Mouse (Mus musculus) neural tube, embryonic 12.5 days (tissue): ENCODE measurements around the gene Pnkp. TPM values are rescaled to one million over a fixed set of nuclear protein-coding genes. Genes with fewer than 3 reads are reported as not detected.

ENCODE experiments used
- ATAC-seq: fragments of 200-750 bp; cut with Nextera tagmentation; 2 replicates; pipeline ENCODE4 v1.8.0; 2017; ENCODE audit warnings: low read depth, mild to moderate bottlenecking, moderate TSS enrichment, moderate library complexity; ENCODE audit not compliant: low FRiP score
- H3K27ac ChIP-seq: fragments of 300-500 bp; sonication (generic); 2 replicates; pipeline ENCODE4 v1.5.1; 2016
- H3K27me3 ChIP-seq: fragments of 300-500 bp; sonication (generic); replicated peaks from 2 replicates; pipeline ENCODE4 v1.6.1; 2016; ENCODE audit warnings: mild to moderate bottlenecking
- H3K36me3 ChIP-seq: fragments of 300-500 bp; sonication (generic); 2 replicates; pipeline ENCODE4 v1.6.1; 2016; ENCODE audit warnings: mild to moderate bottlenecking
- H3K4me1 ChIP-seq: fragments of 300-500 bp; sonication (generic); 2 replicates; pipeline ENCODE4 v1.6.1; 2016
- H3K4me2 ChIP-seq: fragments of 300-500 bp; sonication (generic); replicated peaks from 2 replicates; pipeline ENCODE4 v1.6.1; 2016; ENCODE audit warnings: mild to moderate bottlenecking
- H3K4me3 ChIP-seq: fragments of 300-500 bp; sonication (generic); 2 replicates; pipeline ENCODE4 v1.5.1; 2016
- H3K9ac ChIP-seq: fragments of 300-500 bp; sonication (generic); 2 replicates; pipeline ENCODE4 v1.6.1; 2016; ENCODE audit warnings: mild to moderate bottlenecking
- H3K9me3 ChIP-seq: fragments of 300-500 bp; sonication (generic); 2 replicates; pipeline ENCODE4 v1.6.1; 2016; ENCODE audit warnings: mild to moderate bottlenecking
- WGBS: fragments of 180-500 bp; shearing (Covaris S2); methylation state at CpG from one replicate; pipeline ENCODE4 v1.1.7; 2016; 5-methylcytosine and 5-hydroxymethylcytosine counted together
- polyA plus RNA-seq: library from polyadenylated mRNA; unstranded; fragments of >200 nt; fragmentation: Nextera tagmentation; extraction: Ambion mirVana; gene quantifications from 2 replicates; pipeline ENCODE4 v1.2.1, GENCODE M21; 2016

Gene Pnkp
- polyA plus RNA-seq, 1 experiment from 2014 or later, result 39.3 TPM

GRCm38 (mm10) chr7:44888256-44889105, 31.5 kb downstream of the Pnkp start:
- Histone ChIP-seq H3K9ac (0 out of 2 replicates have a peak overlapping the region, but pooled peaks have one; percentile 21), H3K4me3 (no peak overlapping the region), H3K4me2 (no peak overlapping the region), H3K27ac (no peak overlapping the region), H3K36me3 (peaks cover 60% of the 10 kb centered on the region), H3K9me3 (no peaks in the 10 kb centered on the region), H3K27me3 (no peaks in the 10 kb centered on the region), H3K4me1 (peaks cover 35% of the 10 kb centered on the region)
- WGBS, result 92% methylated on average over 13 of the region's 13 CpGs
- ATAC-seq, result no peak

- Histone ChIP-seq H3K27ac (no peak overlapping the region), H3K9ac (no peak overlapping the region), H3K4me1 (peaks cover 47% of the 10 kb centered on the region), H3K9me3 (no peaks in the 10 kb centered on the region), H3K36me3 (peaks cover 46% of the 10 kb centered on the region), H3K4me3 (no peak overlapping the region), H3K4me2 (peak overlapping the region; percentile 75), H3K27me3 (no peaks in the 10 kb centered on the region)
- WGBS, result 89% methylated on average over 7 of the region's 7 CpGs
- no peak for ATAC-seq
Measured at GRCm38 (mm10) chr7:44890180-44890579, 33.2 kb downstream of the Pnkp start.

- no peak overlapping the region for H3K27ac ChIP-seq
Measured at GRCm38 (mm10) chr7:44890737-44891136, 33.8 kb downstream of the Pnkp start.

GRCm38 (mm10) chr7:44891611-44892010, 34.7 kb downstream of the Pnkp start:
- peak overlapping the region; percentile 75 for H3K4me2 ChIP-seq
- peak overlapping the region; percentile 79 for H3K4me3 ChIP-seq
- no peaks in the 10 kb centered on the region for H3K9me3 ChIP-seq
- H3K4me1 ChIP-seq, result peaks cover 54% of the 10 kb centered on the region
- ATAC-seq, result no peak
- peaks cover 35% of the 10 kb centered on the region for H3K36me3 ChIP-seq
- whole genome bisulfite sequencing, result 24% methylated on average over 6 of the region's 6 CpGs
- H3K27ac ChIP-seq, result 0 out of 2 replicates have a peak overlapping the region, but pooled peaks have one; percentile 75
- no peaks in the 10 kb centered on the region for H3K27me3 ChIP-seq
- peak overlapping the region; percentile 90 for H3K9ac ChIP-seq

More at GRCm38 (mm10) chr7:44890737-44891136, 33.8 kb downstream of the Pnkp start:
- WGBS, result 87% methylated on average over 4 of the region's 4 CpGs
- ATAC-seq, result no peak
- Histone ChIP-seq H3K4me3 (peak overlapping the region; percentile 79), H3K27me3 (no peaks in the 10 kb centered on the region), H3K36me3 (peaks cover 40% of the 10 kb centered on the region), H3K9ac (peak overlapping the region; percentile 90), H3K9me3 (no peaks in the 10 kb centered on the region), H3K4me2 (peak overlapping the region; percentile 75), H3K4me1 (peaks cover 49% of the 10 kb centered on the region)

- Histone ChIP-seq H3K27ac (peak within 1 kb of the TSS; percentile 75), H3K27me3 (no peaks in the 10 kb centered on the region)
- WGBS, result under 1% methylated on average over 56 of the region's 56 CpGs
Measured at GRCm38 (mm10) chr7:44892276-44892921, 35.5 kb downstream of the Pnkp start, which contains the start of gene Med25. TSS of gene Med25 (minus strand) at chr7:44892712.

GRCm38 (mm10) chr7:44893197-44893596, 36.3 kb downstream of the Pnkp start:
- Histone ChIP-seq H3K27me3 (no peaks in the 10 kb centered on the region), H3K4me2 (peak overlapping the region; percentile 75), H3K4me1 (peaks cover 66% of the 10 kb centered on the region), H3K27ac (peak overlapping the region; percentile 50; the same call in 1 of the 2 replicates), H3K9me3 (no peaks in the 10 kb centered on the region), H3K36me3 (peaks cover 23% of the 10 kb centered on the region), H3K9ac (peak overlapping the region; percentile 26; the same call in 1 of the 2 replicates), H3K4me3 (no peak overlapping the region)
- no peak for ATAC-seq
- 16% methylated on average over 8 of the region's 8 CpGs for whole genome bisulfite sequencing

More at GRCm38 (mm10) chr7:44892276-44892921, 35.5 kb downstream of the Pnkp start, which contains the start of gene Med25:
- no peaks in the 10 kb centered on the region for H3K9me3 ChIP-seq
- H3K36me3 ChIP-seq, result peaks cover 29% of the 10 kb centered on the region
- ATAC-seq, result peak; percentile 68
- H3K4me2 ChIP-seq, result peak within 1 kb of the TSS; percentile 75
- H3K4me3 ChIP-seq, result peak within 1 kb of the TSS; percentile 79
- peak within 1 kb of the TSS; percentile 90 for H3K9ac ChIP-seq
- H3K4me1 ChIP-seq, result peaks cover 62% of the 10 kb centered on the region

- H3K36me3 ChIP-seq, result peaks cover 20% of the 10 kb centered on the region
- H3K4me2 ChIP-seq, result no peak overlapping the region
- no peak overlapping the region for H3K4me3 ChIP-seq
- no peaks in the 10 kb centered on the region for H3K27me3 ChIP-seq
- H3K4me1 ChIP-seq, result peaks cover 63% of the 10 kb centered on the region
- no peak for ATAC-seq
- H3K9ac ChIP-seq, result no peak overlapping the region
- 85% methylated on average over 3 of the region's 3 CpGs for WGBS
- no peak overlapping the region for H3K27ac ChIP-seq
- H3K9me3 ChIP-seq, result no peaks in the 10 kb centered on the region
Measured at GRCm38 (mm10) chr7:44894175-44894574, 37.2 kb downstream of the Pnkp start.

- peaks cover 57% of the 10 kb centered on the region for H3K4me1 ChIP-seq
- peak overlapping the region; percentile 83 for H3K4me2 ChIP-seq
- peak overlapping the region; percentile 57; the same call in 1 of the 2 replicates for H3K27ac ChIP-seq
- 35% methylated on average over 7 of the region's 7 CpGs for WGBS
- peaks cover 24% of the 10 kb centered on the region for H3K36me3 ChIP-seq
- H3K4me3 ChIP-seq, result peak overlapping the region; percentile 57; the same call in 1 of the 2 replicates
- H3K9ac ChIP-seq, result 0 out of 2 replicates have a peak overlapping the region, but pooled peaks have one; percentile 17
- no peak for ATAC-seq
- no peaks in the 10 kb centered on the region for H3K9me3 ChIP-seq
- H3K27me3 ChIP-seq, result no peaks in the 10 kb centered on the region
Measured at GRCm38 (mm10) chr7:44895206-44895592, 38.3 kb downstream of the Pnkp start.

GRCm38 (mm10) chr7:44895593-44896434, 38.9 kb downstream of the Pnkp start, which contains the start of gene Fuz:
TSS of gene Fuz (plus strand) at chr7:44896079.
- H3K4me2 ChIP-seq, result peak within 1 kb of the TSS; percentile 83
- H3K4me1 ChIP-seq, result peaks cover 51% of the 10 kb centered on the region
- ATAC-seq, result peak; percentile 68
- no peaks in the 10 kb centered on the region for H3K27me3 ChIP-seq
- H3K9me3 ChIP-seq, result no peaks in the 10 kb centered on the region
- WGBS, result under 1% methylated on average over 34 of the region's 34 CpGs
- peak within 1 kb of the TSS; percentile 64 for H3K9ac ChIP-seq
- peak within 1 kb of the TSS; percentile 57; the same call in 1 of the 2 replicates for H3K27ac ChIP-seq
- H3K36me3 ChIP-seq, result peaks cover 24% of the 10 kb centered on the region
- peak within 1 kb of the TSS; percentile 57 for H3K4me3 ChIP-seq

- Histone ChIP-seq H3K27me3 (no peaks in the 10 kb centered on the region), H3K9me3 (no peaks in the 10 kb centered on the region), H3K36me3 (peaks cover 27% of the 10 kb centered on the region), H3K4me1 (peaks cover 51% of the 10 kb centered on the region), H3K4me2 (peak overlapping the region; percentile 83), H3K27ac (no peak overlapping the region), H3K4me3 (peak overlapping the region; percentile 57), H3K9ac (peak overlapping the region; percentile 64)
- ATAC-seq, result no peak
- WGBS, result 42% methylated on average over 10 of the region's 10 CpGs
Measured at GRCm38 (mm10) chr7:44896499-44896898, 39.6 kb downstream of the Pnkp start.

- Histone ChIP-seq H3K9ac (no peak overlapping the region), H3K4me2 (0 out of 2 replicates have a peak overlapping the region, but pooled peaks have one; percentile 12), H3K4me3 (no peak overlapping the region), H3K9me3 (no peaks in the 10 kb centered on the region), H3K27ac (no peak overlapping the region), H3K27me3 (no peaks in the 10 kb centered on the region), H3K4me1 (peaks cover 47% of the 10 kb centered on the region), H3K36me3 (peaks cover 48% of the 10 kb centered on the region)
- no peak for ATAC-seq
- 40% methylated on average over 19 of the region's 19 CpGs for WGBS
Measured at GRCm38 (mm10) chr7:44898607-44899006, 41.7 kb downstream of the Pnkp start.
